Mouse (Mus musculus): Measurements from ENCODE around the gene Gbf1.

- TF ChIP-seq EP300 (IDR thresholded peaks at IDR 0.05; ENCODE audit: low read depth) (no peak), CTCF (IDR thresholded peaks at IDR 0.05; ENCODE audit: low read depth) (no peak)
Measured at GRCm38 (mm10) chr19:46286926-46287325, 134.6 kb downstream of the Gbf1 start.

Data from liver, postnatal 0 days (tissue).